Mouse (Mus musculus) heart, postnatal 0 days (tissue): ENCODE data around the gene Dock8. TPM values are rescaled to one million over a fixed set of nuclear protein-coding genes. Genes with fewer than 3 reads are reported as not detected.

ENCODE experiments used
- ATAC-seq: fragments of 200-750 bp; cut with Nextera tagmentation; 2 replicates; pipeline ENCODE4 v1.8.0; 2017; ENCODE audit warnings: low read depth, moderate number of reproducible peaks, moderate library complexity; ENCODE audit not compliant: insufficient read depth
- DNase-seq: peaks from one replicate; pipeline ENCODE4 v3.0.0-alpha.2; 2016; ENCODE audit warnings: low spot score
- H3K27ac ChIP-seq: fragments of 300-500 bp; sonication (generic); 2 replicates; pipeline ENCODE4 v1.5.1; 2014; ENCODE audit warnings: low read depth, mild to moderate bottlenecking
- H3K27me3 ChIP-seq: fragments of 300-500 bp; sonication (generic); 2 replicates; pipeline ENCODE4 v1.6.1; 2014; ENCODE audit warnings: low read length, mixed read lengths; ENCODE audit not compliant: control insufficient read depth, insufficient read depth
- H3K36me3 ChIP-seq: fragments of 300-500 bp; sonication (generic); replicated peaks from 2 replicates; pipeline ENCODE4 v1.6.1; 2014; ENCODE audit warnings: low read length, mixed read lengths; ENCODE audit not compliant: control insufficient read depth, insufficient read depth
- H3K4me1 ChIP-seq: fragments of 300-500 bp; sonication (generic); 2 replicates; pipeline ENCODE4 v1.6.1; 2014; ENCODE audit warnings: antibody characterized with exemption; ENCODE audit not compliant: control insufficient read depth, insufficient read depth
- H3K4me2 ChIP-seq: fragments of 300-500 bp; sonication (generic); 2 replicates; pipeline ENCODE4 v1.6.1; 2014; ENCODE audit warnings: low read depth, mild to moderate bottlenecking, low read length, moderate library complexity
- H3K4me3 ChIP-seq: fragments of 300-500 bp; sonication (generic); 2 replicates; pipeline ENCODE4 v1.5.1; 2014; ENCODE audit warnings: low read depth, low read length
- H3K9ac ChIP-seq: fragments of 300-500 bp; sonication (generic); replicated peaks from 2 replicates; pipeline ENCODE4 v1.6.1; 2014; ENCODE audit warnings: low read depth, low read length, mixed read lengths
- H3K9me3 ChIP-seq: fragments of 300-500 bp; sonication (generic); replicated peaks from 2 replicates; pipeline ENCODE4 v1.6.1; 2016; ENCODE audit warnings: low read length; ENCODE audit not compliant: control insufficient read depth
- CTCF ChIP-seq: IDR thresholded peaks from 2 replicates; pipeline ENCODE4 v1.5.1; 2016; ENCODE audit warnings: antibody characterized with exemption, control low read depth, low read depth
- EP300 ChIP-seq: IDR thresholded peaks from 2 replicates; pipeline ENCODE4 v1.6.1; 2016; ENCODE audit warnings: antibody characterized with exemption, low read depth
- WGBS: fragments of 180-500 bp; shearing (Covaris S2); extraction: QIAGEN DNeasy Blood & Tissue Kit; methylation state at CpG from one replicate; pipeline ENCODE4 v1.1.7; 2014; 5-methylcytosine and 5-hydroxymethylcytosine counted together
- polyA plus RNA-seq: library from polyadenylated mRNA; unstranded; fragments of >200 nt; fragmentation: Nextera tagmentation; extraction: Ambion mirVana; gene quantifications from 2 replicates; pipeline ENCODE4 v1.2.1, GENCODE M21; 2015
- total RNA-seq: library from RNA; depleted of rRNA; stranded (reverse); fragments of >200 nt; gene quantifications from 2 replicates; pipeline ENCODE4 v1.2.3, GENCODE M21; 2014; ENCODE audit warnings: low replicate concordance

Gene Dock8
- total and polyA plus RNA-seq, 2 experiments from 2014 or later: 2.4 to 6.0 TPM

DNA sequence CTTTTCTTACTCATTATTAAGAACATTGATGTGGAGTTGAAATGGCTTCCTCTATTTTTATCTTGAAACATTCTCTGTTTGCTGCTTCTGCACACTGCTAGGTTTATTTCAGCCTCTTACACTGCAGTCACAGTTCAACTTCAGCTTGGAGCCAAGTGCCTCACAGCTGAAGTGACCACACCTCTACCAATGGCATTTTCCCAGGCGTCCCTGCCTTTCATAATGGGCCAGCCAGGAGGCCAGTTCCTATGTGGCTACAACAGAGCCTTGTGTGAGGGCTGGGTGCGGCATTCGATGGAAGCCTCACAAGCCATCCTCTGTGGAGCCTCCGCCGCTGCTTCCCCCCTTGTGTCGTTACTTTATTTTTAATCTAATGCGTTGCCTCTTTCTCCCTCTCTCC lies 78.3 kb downstream of the Dock8 start:
- Histone ChIP-seq H3K27me3 (no peaks in the 10 kb centered on the region), H3K9ac (no peak overlapping the region), H3K4me3 (no peak overlapping the region), H3K9me3 (no peaks in the 10 kb centered on the region), H3K4me1 (no peaks in the 10 kb centered on the region), H3K27ac (no peak overlapping the region), H3K36me3 (no peaks in the 10 kb centered on the region), H3K4me2 (no peak overlapping the region)
- 73% methylated on average over 7 of the region's 7 CpGs for whole genome bisulfite sequencing
- no peak for TF ChIP-seq EP300
- DNase-seq: no peak
- ATAC-seq: no peak

DNA sequence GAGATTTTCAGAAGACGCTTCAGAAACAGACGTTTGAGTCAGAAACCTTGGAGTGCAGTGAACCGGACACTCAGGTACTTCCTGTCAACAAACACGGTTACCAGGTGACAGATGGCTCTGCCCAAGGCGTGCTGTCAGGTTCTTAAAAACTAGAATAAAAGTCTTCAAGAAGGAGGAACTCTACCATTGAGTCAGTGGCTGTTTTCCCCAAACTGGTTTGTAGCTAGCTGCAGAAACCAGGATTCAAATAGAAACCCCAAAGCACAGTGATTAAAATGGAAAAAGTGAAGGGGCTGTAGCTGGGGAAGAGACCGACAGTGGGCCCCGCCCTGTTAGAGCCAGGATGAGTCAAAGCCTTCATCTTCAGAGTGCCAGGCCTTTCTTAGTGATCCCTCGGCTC lies 78.8 kb downstream of the Dock8 start:
- Histone ChIP-seq H3K9ac (no peak overlapping the region), H3K36me3 (no peaks in the 10 kb centered on the region), H3K4me3 (no peak overlapping the region), H3K9me3 (no peaks in the 10 kb centered on the region), H3K4me2 (no peak overlapping the region), H3K27me3 (no peaks in the 10 kb centered on the region), H3K4me1 (no peaks in the 10 kb centered on the region), H3K27ac (no peak overlapping the region)
- no peak for DNase-seq
- WGBS: 78% methylated on average over 8 of the region's 8 CpGs
- TF ChIP-seq EP300 (no peak), CTCF (no peak)
- no peak for ATAC-seq

DNA sequence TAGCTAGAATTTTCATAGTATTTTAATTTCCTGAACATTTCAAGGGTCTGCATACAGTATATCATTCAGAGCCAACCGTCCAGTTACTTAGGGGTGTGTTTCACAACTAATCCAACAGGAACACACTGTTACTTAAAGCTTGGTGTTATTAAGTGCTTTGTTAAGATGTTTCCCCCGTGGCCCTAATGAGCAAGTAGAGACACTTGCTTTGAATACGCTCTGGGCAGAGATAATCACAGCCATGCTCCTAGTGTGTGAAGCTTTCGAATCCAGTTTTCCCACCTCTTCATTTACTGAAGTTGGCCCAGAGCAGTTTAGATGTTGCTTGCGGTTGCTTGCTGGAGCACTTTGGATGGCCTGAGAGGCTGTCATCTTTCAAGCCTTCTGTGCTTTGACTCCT lies 80.8 kb downstream of the Dock8 start:
- no peaks in the 10 kb centered on the region for H3K36me3 ChIP-seq
- 82% methylated on average over 5 of the region's 5 CpGs for WGBS

DNA sequence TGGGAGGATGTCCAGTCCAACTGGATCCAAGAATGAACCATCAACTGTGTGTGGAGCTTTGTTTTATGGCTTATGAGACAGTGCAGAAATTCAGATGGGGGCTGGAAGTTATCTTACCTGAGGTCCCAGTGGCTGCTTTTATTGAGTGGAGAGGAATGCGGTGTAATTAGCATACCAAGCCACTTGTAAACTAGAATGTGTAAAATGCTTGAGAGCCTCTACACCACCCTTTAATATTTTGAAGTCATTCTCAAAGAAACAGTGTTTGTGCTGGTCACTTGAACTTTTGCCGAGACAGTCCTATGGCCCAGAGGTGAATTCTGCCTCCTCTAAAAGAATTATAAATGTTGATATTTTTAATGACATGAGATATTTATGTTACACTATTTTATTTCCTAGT lies 83.5 kb downstream of the Dock8 start:
- 73% methylated on average over 2 of the region's 2 CpGs for WGBS
- TF ChIP-seq EP300 (no peak), CTCF (no peak)

More for the DNA sequence above, 80.8 kb downstream of the Dock8 start:
- TF ChIP-seq CTCF (no peak), EP300 (no peak)
- no peaks in the 10 kb centered on the region for H3K27me3 ChIP-seq
- H3K9ac ChIP-seq: no peak overlapping the region
- no peak overlapping the region for H3K4me2 ChIP-seq
- H3K27ac ChIP-seq: no peak overlapping the region
- no peaks in the 10 kb centered on the region for H3K9me3 ChIP-seq
- no peak for DNase-seq
- no peaks in the 10 kb centered on the region for H3K4me1 ChIP-seq
- ATAC-seq: no peak
- H3K4me3 ChIP-seq: no peak overlapping the region

DNA sequence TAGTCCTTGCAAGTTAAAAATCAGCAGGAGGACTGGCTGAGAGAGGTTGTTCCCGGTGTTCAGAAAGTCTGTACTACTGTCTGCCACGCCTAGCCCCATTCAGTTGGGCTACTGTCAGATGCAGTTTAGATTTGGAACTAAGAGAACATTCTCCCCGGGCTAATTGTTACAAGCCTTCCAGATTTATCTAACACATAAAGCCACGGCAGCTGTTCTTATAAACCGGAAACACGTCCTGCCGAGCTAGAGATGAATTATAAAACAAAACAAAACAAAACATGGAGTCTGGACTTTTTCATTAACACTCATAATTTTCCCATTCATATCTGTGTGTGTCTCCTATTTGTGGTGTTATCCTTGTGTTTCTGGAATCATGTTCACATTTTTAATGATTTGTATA lies 87.8 kb downstream of the Dock8 start:
- no peak for DNase-seq
- no peaks in the 10 kb centered on the region for H3K9me3 ChIP-seq
- no peak overlapping the region for H3K27ac ChIP-seq
- H3K4me1 ChIP-seq: no peaks in the 10 kb centered on the region
- H3K4me3 ChIP-seq: no peak overlapping the region
- no peak for TF ChIP-seq EP300
- no peak for TF ChIP-seq CTCF
- H3K36me3 ChIP-seq: no peaks in the 10 kb centered on the region
- no peaks in the 10 kb centered on the region for H3K27me3 ChIP-seq
- no peak overlapping the region for H3K4me2 ChIP-seq
- no peak overlapping the region for H3K9ac ChIP-seq
- ATAC-seq: no peak
- 70% methylated on average over 7 of the region's 7 CpGs for WGBS

More for the DNA sequence above, 83.5 kb downstream of the Dock8 start:
- Histone ChIP-seq H3K9me3 (no peaks in the 10 kb centered on the region), H3K36me3 (no peaks in the 10 kb centered on the region), H3K27ac (no peak overlapping the region), H3K4me1 (no peaks in the 10 kb centered on the region), H3K4me2 (no peak overlapping the region), H3K27me3 (no peaks in the 10 kb centered on the region), H3K4me3 (no peak overlapping the region), H3K9ac (no peak overlapping the region)
- ATAC-seq (no peak), DNase-seq (no peak)

DNA sequence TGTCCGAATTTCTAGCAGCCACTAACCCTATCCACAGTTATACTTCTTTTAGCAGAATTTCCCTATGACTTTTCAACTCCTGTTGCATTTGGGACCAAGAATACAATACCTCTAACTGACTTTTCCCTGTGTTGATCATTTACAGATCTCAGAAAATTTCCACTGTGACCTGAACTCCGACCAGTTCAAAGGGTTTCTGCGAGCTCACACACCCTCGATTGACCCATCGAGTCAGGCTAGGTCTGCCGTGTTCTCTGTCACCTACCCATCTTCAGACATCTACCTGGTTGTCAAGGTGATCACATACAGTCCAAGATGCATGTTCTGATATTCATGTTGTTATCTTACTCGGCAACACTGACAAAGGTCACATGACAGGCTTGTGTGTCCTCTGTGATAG lies 90.4 kb downstream of the Dock8 start:
- H3K27ac ChIP-seq: no peak overlapping the region
- no peak overlapping the region for H3K9ac ChIP-seq
- no peaks in the 10 kb centered on the region for H3K9me3 ChIP-seq
- no peak overlapping the region for H3K4me3 ChIP-seq
- 90% methylated on average over 7 of the region's 7 CpGs for WGBS
- no peak overlapping the region for H3K4me2 ChIP-seq
- no peak for DNase-seq
- TF ChIP-seq EP300: no peak
- TF ChIP-seq CTCF: no peak
- no peaks in the 10 kb centered on the region for H3K4me1 ChIP-seq
- ATAC-seq: no peak
- H3K27me3 ChIP-seq: no peaks in the 10 kb centered on the region
- no peaks in the 10 kb centered on the region for H3K36me3 ChIP-seq
